Mouse (Mus musculus): Measurements from ENCODE around the gene Neu1.
A peak's percentile ranks its signal among the peaks of the same experiment; 100 is the strongest.
"Not testable (repeated sequence)": the region's sequence is repeated elsewhere in the genome, so short reads cannot be mapped to it uniquely, and the experiment has no call there.

The Neu1 gene

GRCm38 (mm10) chr17:34969822-34970221 is 38.8 kb downstream of the Neu1 start, which contains the start of gene Gm20481:
TSS of gene Gm20481 (plus strand) at chr17:34969912.
- DNase-seq, result not testable (repeated sequence)

GRCm38 (mm10) chr17:34970850-34971249 is 39.8 kb downstream of the Neu1 start:
- not testable (repeated sequence) for DNase-seq

GRCm38 (mm10) chr17:34971694-34972068 is 40.6 kb downstream of the Neu1 start:
- DNase-seq, result not testable (repeated sequence)

GRCm38 (mm10) chr17:34972069-34972749 is 41.2 kb downstream of the Neu1 start, which contains the start of the genes Hspa1a and Hspa1l:
TSS of gene Hspa1a (minus strand) at chr17:34972156.
TSS of gene Hspa1l (plus strand) at chr17:34972703.
- peak; percentile 86 for DNase-seq

- no peak for DNase-seq
These were observed 44.8 kb downstream of the Neu1 start for GRCm38 (mm10) chr17:34975581-34976492.

- DNase-seq, result no peak
These were observed 45.9 kb downstream of the Neu1 start for GRCm38 (mm10) chr17:34977000-34977399.

- no peak for DNase-seq
These were observed 47.2 kb downstream of the Neu1 start for GRCm38 (mm10) chr17:34978239-34978638.

- no peak for DNase-seq
These were observed 48.6 kb downstream of the Neu1 start for GRCm38 (mm10) chr17:34979631-34980030.

- no peak for DNase-seq
These were observed 49.6 kb downstream of the Neu1 start for GRCm38 (mm10) chr17:34980655-34981054.

- DNase-seq, result peak; percentile 94
These were observed 50.7 kb downstream of the Neu1 start, which contains the start of gene Lsm2 for GRCm38 (mm10) chr17:34981690-34982180. TSS of gene Lsm2 (plus strand) at chr17:34981862.

- DNase-seq, result no peak
These were observed 51.3 kb downstream of the Neu1 start for GRCm38 (mm10) chr17:34982328-34982727.

GRCm38 (mm10) chr17:34984218-34984617 is 53.2 kb downstream of the Neu1 start:
- no peak for DNase-seq
